Mouse (Mus musculus) activated CD4-positive, CD25-positive, alpha-beta regulatory T cell (primary cell): ENCODE data around the gene Tmbim4. TPM values are rescaled to one million over a fixed set of nuclear protein-coding genes. Genes with fewer than 3 reads are reported as not detected.

Experiments used
- polyA plus RNA-seq, 2 experiments: library from polyadenylated mRNA; unstranded; fragments of 100-300 nt; shearing (Covaris generic); gene quantifications; one replicate each; pipeline ENCODE4 v1.2.1; 2017

The Tmbim4 gene
- 100 to 1,000 TPM; 113 to 159 TPM for polyA plus RNA-seq

GRCm38 (mm10) chr10:120201131-120201921 lies at the start of gene Tmbim4:
Gene Tmbim4 (plus strand): TSS chr10:120201590.

GRCm38 (mm10) chr10:120201961-120202402 lies 592 bp downstream of the Tmbim4 start, which contains the start of gene Irak3:
Gene Irak3 (minus strand): TSS chr10:120202130.

GRCm38 (mm10) chr10:120226871-120227661 lies 25.7 kb downstream of the Tmbim4 start, which contains the start of gene Llph:
Gene Llph (plus strand): TSS chr10:120227070.

Other genes starting within 250 kb of the Tmbim4 start
- gene Helb, start 88.6 kb upstream of the Tmbim4 start, polyA plus RNA-seq = 10 to 100 TPM; 15.9 to 20.5 TPM
- 1 to 10 TPM; 2.2 to 3.1 TPM for gene Irak3, start 540 bp downstream of the Tmbim4 start, polyA plus RNA-seq
- 10 to 100 TPM; 90.4 to 96.5 TPM for gene Llph, start 25.5 kb downstream of the Tmbim4 start, polyA plus RNA-seq